Mouse (Mus musculus) heart, embryonic 14.5 days (tissue): ENCODE data around the gene Fam32a. TPM values are rescaled to one million over a fixed set of nuclear protein-coding genes. Genes with fewer than 3 reads are reported as not detected.

Experiments used
- polyA plus RNA-seq: library from polyadenylated mRNA; unstranded; fragments of >200 nt; fragmentation: Nextera tagmentation; extraction: Ambion mirVana; gene quantifications from 2 replicates; pipeline ENCODE4 v1.2.1, GENCODE M21; 2014

The Fam32a gene
- polyA plus RNA-seq, 1 experiment from 2014 or later: 39.6 TPM

Other genes starting within 250 kb of the Fam32a start
- 0.73 and 1.7 TPM in 2 replicates for gene Cyp4f18, start 210.1 kb upstream of the Fam32a start, polyA plus RNA-seq
- gene Olfr372, start 178.5 kb upstream of the Fam32a start, polyA plus RNA-seq: not detected in 2 replicates
- not detected in 2 replicates for gene Olfr373, start 136.6 kb upstream of the Fam32a start, polyA plus RNA-seq
- not detected in 2 replicates for gene Olfr374, start 112.7 kb upstream of the Fam32a start, polyA plus RNA-seq
- gene Tpm4, start 84.8 kb upstream of the Fam32a start, polyA plus RNA-seq: 305 and 318 TPM in 2 replicates
- gene Rab8a, start 58.5 kb upstream of the Fam32a start, polyA plus RNA-seq: 57.8 and 58.2 TPM in 2 replicates
- gene Hsh2d, start 30.1 kb upstream of the Fam32a start, polyA plus RNA-seq: not detected in 2 replicates
- gene Cib3, start 6.9 kb upstream of the Fam32a start, polyA plus RNA-seq: not detected in 2 replicates
- not detected in 2 replicates for gene Gm11034, start 6.1 kb upstream of the Fam32a start, polyA plus RNA-seq
- 108 TPM in 2 replicates for gene Ap1m1, start 20.3 kb downstream of the Fam32a start, polyA plus RNA-seq
- 17.9 and 18.1 TPM in 2 replicates for gene Gm10282, start 85.5 kb downstream of the Fam32a start, polyA plus RNA-seq
- 22.0 and 24.1 TPM in 2 replicates for gene Klf2, start 99.3 kb downstream of the Fam32a start, polyA plus RNA-seq
- gene Eps15l1, start 201.7 kb downstream of the Fam32a start, polyA plus RNA-seq: 39.4 and 44.1 TPM in 2 replicates
- 1.6 TPM in 2 replicates for gene Calr3, start 224.1 kb downstream of the Fam32a start, polyA plus RNA-seq
- gene 1700030K09Rik, start 224.2 kb downstream of the Fam32a start, polyA plus RNA-seq: 8.1 and 9.4 TPM in 2 replicates